9 mouse cellular contexts compared by ENCODE assay signal in genomic region chr5:150601441-150602230, GRCm38 (mm10). TPM values are rescaled to one million over a fixed set of nuclear protein-coding genes. Genes with fewer than 3 reads are reported as not detected.
A peak's percentile ranks its signal among the peaks of the same experiment; 100 is the strongest.
DNase-seq lines count a peak whose midpoint lies in the region; ATAC-seq and TF ChIP-seq lines count a peak whose summit lies in the region.
"Had no signal": no experiment of that assay in that cellular context is flagged by ENCODE, and none has a peak within 500 bp of the region (broad histone marks: within the 10 kb centered on the region; RNA-seq: fewer than 3 reads in every experiment).

No protein-coding gene starts in this region.

- TF ChIP-seq CTCF in forebrain, postnatal 0 days (IDR thresholded peaks at IDR 0.05; ENCODE audit: low read depth) = no peak

- H3K27ac ChIP-seq in hindbrain, embryonic 11.5 days (ENCODE audit: low read depth, low read length) = no peak overlapping the region
- no peak overlapping the region; the same call in 1 of the 2 replicates for H3K27ac ChIP-seq in hindbrain, embryonic 10.5 days
- peak overlapping the region; percentile 47 for H3K27ac ChIP-seq in forebrain, postnatal 0 days (ENCODE audit: low read depth, low read length)
- H3K27ac ChIP-seq in midbrain, embryonic 15.5 days = peak overlapping the region; percentile 40

- H3K9ac ChIP-seq in hindbrain, embryonic 11.5 days (ENCODE audit: low read depth, low read length) = no peak overlapping the region
- no peak overlapping the region for H3K9ac ChIP-seq in forebrain, postnatal 0 days
- H3K9ac ChIP-seq in midbrain, embryonic 15.5 days = no peak overlapping the region

- no peaks in the 10 kb centered on the region for H3K4me1 ChIP-seq in hindbrain, embryonic 11.5 days (replicated peaks; ENCODE audit: control insufficient read depth, insufficient read depth, low read length)
- H3K4me1 ChIP-seq in hindbrain, embryonic 10.5 days (replicated peaks) = peaks cover 20% of the 10 kb centered on the region
- H3K4me1 ChIP-seq in forebrain, postnatal 0 days (ENCODE audit: insufficient read depth) = peaks cover 11% of the 10 kb centered on the region; the same call in 1 of the 2 replicates
- peaks cover 10% of the 10 kb centered on the region; the same call in 1 of the 2 replicates for H3K4me1 ChIP-seq in midbrain, embryonic 15.5 days

- no peak overlapping the region for H3K4me3 ChIP-seq in hindbrain, embryonic 11.5 days (ENCODE audit: low read depth, low read length)
- no peak overlapping the region for H3K4me3 ChIP-seq in hindbrain, embryonic 10.5 days
- no peak overlapping the region for H3K4me3 ChIP-seq in forebrain, postnatal 0 days (ENCODE audit: low read depth, low read length)
- no peak overlapping the region for H3K4me3 ChIP-seq in midbrain, embryonic 15.5 days

- WGBS in hindbrain, embryonic 11.5 days = 76% methylated on average over 14 of the region's 14 CpGs
- 84% methylated on average over 14 of the region's 14 CpGs for WGBS in hindbrain, embryonic 10.5 days
- 46% methylated on average over 14 of the region's 14 CpGs for WGBS in forebrain, postnatal 0 days
- WGBS in midbrain, embryonic 15.5 days = 59% methylated on average over 14 of the region's 14 CpGs

- H3K4me2 ChIP-seq in hindbrain, embryonic 11.5 days (replicated peaks; ENCODE audit: low read depth, low read length) = no peak overlapping the region
- H3K4me2 ChIP-seq in forebrain, postnatal 0 days (ENCODE audit: low read depth) = no peak overlapping the region
- no peak overlapping the region for H3K4me2 ChIP-seq in midbrain, embryonic 15.5 days

- peak; percentile 12 for DNase-seq in hindbrain, embryonic 11.5 days (ENCODE audit: low spot score)
- DNase-seq in hindbrain, embryonic 10.5 days (ENCODE audit: low spot score) = no peak
- DNase-seq in forebrain, postnatal 0 days = peak; percentile 51
- DNase-seq in left cerebral cortex, postnatal 36 days (ENCODE audit: low spot score in 2 of 2) = no peak
- DNase-seq in gastrocnemius, postnatal 36 days = no peak
- DNase-seq: kidney, adult 9 months had no signal

- H3K27me3 ChIP-seq in hindbrain, embryonic 11.5 days (ENCODE audit: control insufficient read depth, insufficient read depth, low read length) = no peaks in the 10 kb centered on the region
- H3K27me3 ChIP-seq in hindbrain, embryonic 10.5 days (ENCODE audit: insufficient read depth, poor library complexity, severe bottlenecking) = peaks cover 7% of the 10 kb centered on the region
- no peaks in the 10 kb centered on the region for H3K27me3 ChIP-seq in forebrain, postnatal 0 days (ENCODE audit: insufficient read depth, low read length)
- H3K27me3 ChIP-seq in midbrain, embryonic 15.5 days (replicated peaks) = no peaks in the 10 kb centered on the region

- H3K36me3 ChIP-seq in hindbrain, embryonic 11.5 days (ENCODE audit: control insufficient read depth, insufficient read depth, low read length) = no peaks in the 10 kb centered on the region
- peaks cover 6% of the 10 kb centered on the region; the same call in 1 of the 2 replicates for H3K36me3 ChIP-seq in hindbrain, embryonic 10.5 days
- peaks cover 14% of the 10 kb centered on the region; the same call in 1 of the 2 replicates for H3K36me3 ChIP-seq in forebrain, postnatal 0 days (ENCODE audit: insufficient read depth)
- 0 out of 2 replicates have a peak, but pooled peaks cover 7% of the 10 kb centered on the region for H3K36me3 ChIP-seq in midbrain, embryonic 15.5 days (replicated peaks)

- intact Hi-C loops in left cerebral cortex, postnatal 36 days (cut with DNase I) = no loop called here
- intact Hi-C loops in gastrocnemius, postnatal 36 days (cut with DNase I) = no loop called here

- peak; percentile 72 for ATAC-seq in hindbrain, embryonic 11.5 days (ENCODE audit: low FRiP score)
- peak; percentile 27 for ATAC-seq in CD4-positive, CD25-positive, alpha-beta regulatory T cell, adult 4 months
- peak; percentile 85 for ATAC-seq in forebrain, postnatal 0 days
- peak; percentile 81 for ATAC-seq in midbrain, embryonic 15.5 days (replicated peaks)
- ATAC-seq in megakaryocyte progenitor cell, adult 5-6 weeks (replicated peaks; ENCODE audit: poor library complexity) = no peak

- no peaks in the 10 kb centered on the region for H3K9me3 ChIP-seq in hindbrain, embryonic 11.5 days (ENCODE audit: control insufficient read depth, low read length)
- H3K9me3 ChIP-seq in hindbrain, embryonic 10.5 days = no peaks in the 10 kb centered on the region
- no peaks in the 10 kb centered on the region for H3K9me3 ChIP-seq in forebrain, postnatal 0 days (ENCODE audit: low read length)
- H3K9me3 ChIP-seq in midbrain, embryonic 15.5 days = no peaks in the 10 kb centered on the region

RNA-seq across cellular contexts. Expression of gene N4bp2l1, which starts 4.6 kb away (rescaled TPM):
- 2.8 and 3.9 TPM in 2 replicates for polyA plus RNA-seq in hindbrain, embryonic 11.5 days (2014; fragmentation: Nextera tagmentation; extraction: Ambion mirVana)
- polyA plus RNA-seq in hindbrain, embryonic 10.5 days (2016; fragmentation: Nextera tagmentation; extraction: Ambion mirVana) = 2.6 and 3.2 TPM in 2 replicates
- polyA plus RNA-seq in CD4-positive, CD25-positive, alpha-beta regulatory T cell, adult 4 months (2017; shearing (Covaris generic)) = 10 to 100 TPM; 59.7 to 60.2 TPM
- 15.9 and 27.4 TPM in 2 replicates for total RNA-seq in forebrain, postnatal 0 days (2014; rRNA removed)
- polyA plus RNA-seq in forebrain, postnatal 0 days (2015; fragmentation: Nextera tagmentation; extraction: Ambion mirVana) = 19.5 and 28.0 TPM in 2 replicates
- 14.5 and 16.7 TPM in 2 replicates for polyA plus RNA-seq in midbrain, embryonic 15.5 days (2015; fragmentation: Nextera tagmentation; extraction: Ambion mirVana)
- 10 to 100 TPM; 48.3 to 64.8 TPM for total RNA-seq in left cerebral cortex, postnatal 36 days (2021)
- total RNA-seq in megakaryocyte progenitor cell, adult 5-6 weeks (2015) = 22.3 and 28.9 TPM in 2 replicates
- total RNA-seq in megakaryocyte progenitor cell, adult 5-6 weeks (2017) = 27.4 and 27.6 TPM in 2 replicates
- total RNA-seq in gastrocnemius, postnatal 36 days (2021) = 1 to 10 TPM; 3.1 to 3.2 TPM

Comparison
In these comparisons a context has a peak if more than half of its experiments do, and no peak if none do; other contexts are left out.
1. DNase-seq: peak in hindbrain, embryonic 11.5 days (single experiment) and forebrain, postnatal 0 days (single experiment); none in hindbrain, embryonic 10.5 days (single experiment), left cerebral cortex, postnatal 36 days (0 of 2) and gastrocnemius, postnatal 36 days (0 of 2).
2. H3K27ac ChIP-seq: peak in forebrain, postnatal 0 days (single experiment) and midbrain, embryonic 15.5 days (single experiment); none in hindbrain, embryonic 11.5 days (single experiment) and hindbrain, embryonic 10.5 days (single experiment).